Mouse (Mus musculus) CD4-positive, CD25-positive, alpha-beta regulatory T cell, adult 4 months (primary cell): ENCODE results near the gene Myo15b. TPM values are rescaled to one million over a fixed set of nuclear protein-coding genes. Genes with fewer than 3 reads are reported as not detected.
A peak's percentile ranks its signal among the peaks of the same experiment; 100 is the strongest.

ENCODE experiments used
- ATAC-seq: one replicate; pipeline ENCODE4 v1.8.0; 2017
- polyA plus RNA-seq, 2 experiments: library from polyadenylated mRNA; unstranded; fragments of 100-300 nt; shearing (Covaris generic); gene quantifications; one replicate each; pipeline ENCODE4 v1.2.1; 2017

Myo15b gene
- polyA plus RNA-seq, result not detected

DNA sequence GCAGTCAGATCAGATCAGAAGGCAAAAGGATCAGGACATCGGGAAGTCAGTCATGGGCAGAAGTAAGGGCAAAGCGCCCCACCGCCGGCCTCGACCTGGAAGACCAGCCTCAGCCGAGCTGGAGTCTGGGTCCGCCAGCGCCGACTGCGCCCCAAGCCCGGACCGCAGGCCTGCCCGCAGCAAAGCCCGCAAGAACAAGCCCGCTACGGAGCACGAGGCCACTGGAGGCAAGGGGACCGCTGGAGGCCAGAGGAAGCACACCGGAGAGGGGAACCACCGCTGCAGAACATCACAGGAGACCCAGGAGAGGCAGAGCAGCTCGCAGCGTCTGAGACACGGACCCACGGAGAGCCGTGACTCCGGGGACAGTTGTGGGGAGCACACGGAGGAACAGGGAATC, at the start of gene Myo15b:
Gene Myo15b (plus strand): TSS at position 53 of the 400 bp plus-strand sequence.
- ATAC-seq, result no peak

DNA sequence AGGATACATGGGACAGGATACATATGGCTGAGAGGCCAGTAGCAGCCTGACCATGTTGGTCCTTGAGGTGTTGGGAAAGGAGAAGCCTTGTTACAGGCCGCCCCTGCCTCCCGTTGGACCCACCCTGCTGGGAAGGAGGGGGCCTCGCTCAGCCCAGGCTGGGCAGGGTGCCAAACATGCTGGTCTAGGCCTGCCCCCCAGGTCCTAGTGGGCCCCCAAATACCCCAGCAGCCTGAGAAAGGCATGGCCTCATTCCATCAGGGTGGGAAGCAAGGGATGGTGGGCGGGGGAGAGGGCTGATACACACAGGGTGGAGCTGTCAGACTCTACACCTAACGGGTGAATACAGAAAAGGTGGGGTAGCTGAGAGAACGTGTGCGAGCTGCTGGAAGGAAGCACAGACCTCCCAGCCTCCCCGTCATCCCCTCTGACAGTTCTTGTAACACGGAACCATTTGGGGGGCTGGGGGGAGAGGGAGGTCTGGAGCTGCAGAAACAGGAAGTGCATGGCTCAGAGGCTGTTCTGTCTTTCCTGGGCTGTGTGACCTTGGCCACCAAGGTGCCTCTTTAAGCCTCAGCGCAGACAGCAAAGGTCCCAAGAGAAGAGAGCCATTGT, 49.4 kb upstream of the Myo15b start:
- no peak for ATAC-seq

DNA sequence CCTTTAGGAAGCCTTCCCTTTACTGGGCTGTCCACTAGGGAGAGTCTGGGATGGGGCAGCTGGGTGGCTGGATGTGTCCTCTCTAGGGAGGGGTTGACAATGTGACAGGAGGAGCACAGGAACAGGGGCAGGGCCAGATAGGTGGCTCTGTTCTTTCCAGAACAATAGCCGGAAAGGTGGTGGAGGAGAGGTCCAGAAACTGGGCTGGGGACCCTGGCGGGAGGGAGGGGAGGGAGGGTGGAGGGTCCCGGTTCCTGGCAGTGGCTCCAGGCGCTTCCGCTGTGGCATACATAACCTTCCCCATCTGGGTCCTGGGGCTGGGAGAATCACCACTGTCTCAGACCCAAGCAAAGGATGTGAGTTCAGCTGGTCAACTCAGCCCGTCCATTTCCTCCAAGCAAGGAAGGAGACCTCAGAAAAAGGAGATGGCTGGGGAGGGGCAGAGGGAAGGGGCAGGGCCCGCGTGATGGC, 48.9 kb upstream of the Myo15b start:
- no peak for ATAC-seq

DNA sequence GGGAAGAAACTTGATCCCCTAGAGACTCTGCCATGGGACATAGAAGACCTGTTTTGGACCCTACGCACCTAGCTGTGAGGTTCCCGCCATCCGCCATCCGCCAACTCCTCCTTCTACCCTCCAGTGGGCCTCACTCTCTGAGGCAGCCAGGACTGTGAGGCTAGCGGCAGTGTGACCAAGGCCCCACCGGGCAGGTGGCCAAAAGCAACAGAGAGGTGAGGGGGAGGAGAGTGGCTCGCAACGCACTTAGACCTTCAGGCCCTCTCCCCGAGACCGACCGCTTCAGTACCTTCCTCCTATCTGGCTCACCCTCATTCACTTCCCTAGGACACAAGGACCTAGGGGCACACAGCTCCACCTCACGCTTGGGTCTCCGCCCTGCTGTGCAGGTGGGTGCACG, 47.8 kb upstream of the Myo15b start:
- no peak for ATAC-seq

DNA sequence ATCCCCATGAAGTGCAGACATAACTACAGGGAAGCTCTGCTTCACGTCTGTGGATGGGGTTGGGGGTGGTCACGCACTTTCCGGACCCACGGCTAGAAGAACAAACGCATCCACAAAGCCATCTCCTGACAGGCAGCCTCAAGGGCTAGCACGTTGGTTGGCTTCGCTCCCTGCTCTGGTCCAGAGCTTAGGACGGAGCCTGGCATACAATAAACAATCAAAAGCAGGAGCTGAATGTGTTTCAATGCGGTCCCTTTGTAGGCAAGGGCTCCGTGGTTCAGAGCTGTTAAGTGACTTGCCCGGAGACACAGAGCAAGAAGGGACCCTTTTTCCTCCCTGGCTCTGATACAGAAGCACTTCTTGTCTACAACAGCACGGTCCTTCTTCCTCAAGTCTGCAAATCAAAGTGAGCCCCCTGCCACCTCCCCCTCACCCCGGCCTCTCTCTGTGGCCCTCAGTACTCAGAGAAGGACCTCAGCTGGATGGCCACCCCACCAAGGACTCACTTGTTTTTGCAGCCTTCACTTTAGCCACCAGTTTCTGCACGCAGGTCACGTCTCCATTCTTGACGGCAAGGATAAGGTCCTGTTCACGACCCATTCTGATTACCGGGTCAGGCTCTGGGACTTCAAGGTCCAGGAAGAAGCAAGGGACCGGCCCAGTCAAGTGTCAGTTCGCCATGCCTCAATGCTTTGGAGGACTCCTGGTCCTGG, 46.7 kb upstream of the Myo15b start:
- ATAC-seq, result no peak

DNA sequence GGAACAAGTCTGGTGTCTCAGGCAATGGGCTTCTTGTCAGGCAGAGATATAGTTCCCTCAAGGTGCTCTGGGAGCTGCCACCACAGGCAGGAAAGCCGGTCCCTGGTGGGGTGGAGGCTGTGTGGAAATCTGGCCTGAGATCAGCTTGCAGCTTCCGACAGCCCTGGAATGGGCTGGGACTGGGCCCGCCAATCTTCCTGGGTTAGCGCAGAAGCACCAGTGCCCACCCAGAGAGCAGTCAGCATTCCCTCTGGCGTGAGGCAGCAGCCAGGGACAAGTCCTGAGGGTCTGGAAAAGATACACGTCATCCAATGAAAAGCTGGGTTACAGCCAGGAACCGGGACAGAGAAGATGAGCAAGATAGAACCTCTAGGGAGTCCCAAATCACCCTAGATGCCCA, 46.1 kb upstream of the Myo15b start:
- ATAC-seq, result no peak

DNA sequence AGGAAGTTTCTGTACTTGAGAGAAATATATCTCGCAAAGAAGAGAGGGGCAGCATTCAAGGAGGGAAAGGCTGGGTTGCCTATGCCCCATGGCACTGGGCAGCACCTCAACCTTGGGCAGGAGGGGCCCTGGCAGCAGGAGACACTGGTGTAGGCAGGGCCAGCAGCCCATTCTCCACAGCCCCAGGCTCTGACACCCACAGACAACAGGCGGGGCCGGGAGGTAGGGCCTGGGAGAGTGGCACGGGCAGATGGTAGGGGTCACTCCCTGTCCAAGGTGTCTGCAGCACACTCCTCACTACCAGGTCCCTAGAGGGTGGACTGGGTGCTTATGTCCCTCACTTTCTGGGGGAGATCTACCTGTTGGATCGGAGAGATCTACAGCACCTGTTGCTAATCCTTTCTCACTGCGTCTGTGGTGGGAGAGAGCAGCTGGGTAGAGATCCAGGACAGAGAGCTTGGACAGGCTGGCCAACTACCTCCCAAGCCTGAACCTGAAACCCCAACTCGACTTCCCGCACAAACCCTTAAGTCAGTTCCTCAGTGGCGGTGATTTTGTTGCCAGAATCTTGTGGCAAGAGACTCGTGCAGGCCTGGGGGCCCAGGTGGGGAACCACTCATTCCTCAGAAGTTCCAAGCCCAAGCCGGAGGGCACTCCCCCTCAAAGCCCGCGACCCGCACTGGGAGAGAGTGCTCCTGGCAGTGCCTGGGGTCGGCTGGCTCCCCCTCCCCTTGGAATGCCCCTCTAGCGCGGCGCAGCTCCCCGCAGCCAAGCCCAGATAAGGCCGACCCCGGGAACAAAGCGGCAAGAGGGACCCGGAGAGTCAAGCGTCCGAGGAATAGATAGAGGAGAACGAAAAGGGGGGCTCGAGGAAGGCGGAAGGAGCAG, 45.4 kb upstream of the Myo15b start:
- ATAC-seq, result no peak

DNA sequence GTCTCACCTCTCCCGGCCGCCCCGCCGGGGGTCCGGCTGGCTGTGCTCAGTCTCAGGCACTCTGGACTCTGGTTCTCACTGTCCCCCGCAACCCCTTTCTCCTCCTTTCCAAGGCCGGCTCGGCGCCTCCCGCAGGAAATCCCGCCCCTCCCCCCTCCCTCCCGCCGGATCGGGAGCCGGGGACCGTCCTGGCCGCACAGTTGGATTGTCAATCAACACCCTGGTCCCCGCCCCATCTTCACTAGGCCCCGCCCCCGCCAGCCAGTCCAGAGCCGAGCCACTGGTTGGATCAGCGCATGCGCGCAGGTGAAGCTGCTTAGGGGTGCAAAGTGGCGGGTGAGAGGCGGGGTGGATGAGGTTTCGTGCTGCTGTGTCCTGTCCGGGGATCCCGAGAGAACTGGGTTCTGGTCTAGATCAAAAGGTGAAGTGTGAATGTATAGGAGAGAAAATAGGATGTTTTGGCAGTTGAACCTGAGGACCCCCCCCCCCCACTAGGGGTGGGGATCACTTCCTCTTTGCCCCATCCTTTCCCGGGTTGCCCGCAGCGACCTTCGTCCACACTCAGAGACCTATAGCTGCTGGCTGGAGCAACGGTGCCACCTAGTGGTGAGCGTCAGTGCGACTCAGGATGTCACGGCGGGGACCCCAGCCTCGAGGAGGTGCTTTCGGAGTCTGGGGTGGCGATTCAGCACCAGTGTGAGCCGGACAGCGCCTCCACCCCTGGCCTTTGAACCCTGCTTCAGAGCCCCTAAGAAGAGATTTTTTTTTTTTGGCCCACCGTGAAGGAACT, 44.5 kb upstream of the Myo15b start, which contains the start of gene Caskin2:
Gene Caskin2 (minus strand): TSS at position 133 of the 790 bp plus-strand sequence.
- peak; percentile 80 for ATAC-seq

DNA sequence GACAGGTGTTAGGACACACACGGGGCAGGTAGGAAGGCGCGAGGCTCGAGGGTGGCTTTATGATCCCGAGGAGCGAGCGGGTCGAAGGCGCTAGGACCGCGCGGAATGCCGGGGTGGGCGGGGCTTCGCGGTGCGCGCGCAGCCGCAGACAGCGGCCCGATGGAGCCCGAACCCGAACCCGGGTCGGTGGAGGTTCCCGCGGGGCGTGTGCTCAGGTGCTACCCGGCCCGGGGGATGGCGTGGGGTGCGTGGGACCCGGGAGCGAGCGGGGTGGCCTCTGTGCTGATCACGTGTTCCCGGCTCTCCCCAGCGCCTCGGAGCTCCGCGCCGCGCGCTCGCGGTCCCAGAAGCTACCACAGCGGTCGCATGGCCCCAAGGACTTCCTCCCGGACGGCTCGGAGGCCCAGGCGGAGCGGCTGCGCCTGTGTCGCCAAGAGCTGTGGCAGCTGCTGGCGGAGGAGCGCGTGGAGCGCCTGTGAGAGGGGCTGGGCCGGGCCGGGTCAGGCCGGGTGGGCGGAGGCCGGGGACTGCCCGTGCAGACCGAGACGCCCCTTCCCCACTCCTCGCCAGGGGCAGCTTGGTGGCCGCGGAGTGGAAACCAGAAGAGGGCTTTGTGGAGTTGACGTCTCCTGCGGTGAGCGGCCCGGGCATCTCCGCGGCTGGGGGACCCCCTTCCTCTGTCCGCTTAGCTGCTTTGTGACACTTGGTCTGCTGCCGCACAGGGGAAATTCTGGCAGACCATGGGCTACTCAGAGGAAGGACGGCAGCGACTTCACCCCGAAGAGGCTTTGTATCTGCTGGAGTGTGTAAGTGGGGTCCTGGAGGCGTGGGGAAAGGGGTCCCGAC, 43.4 kb upstream of the Myo15b start, which contains the start of gene Tsen54:
Gene Tsen54 (plus strand): TSS at position 120 of the 846 bp plus-strand sequence.
- peak; percentile 64 for ATAC-seq

DNA sequence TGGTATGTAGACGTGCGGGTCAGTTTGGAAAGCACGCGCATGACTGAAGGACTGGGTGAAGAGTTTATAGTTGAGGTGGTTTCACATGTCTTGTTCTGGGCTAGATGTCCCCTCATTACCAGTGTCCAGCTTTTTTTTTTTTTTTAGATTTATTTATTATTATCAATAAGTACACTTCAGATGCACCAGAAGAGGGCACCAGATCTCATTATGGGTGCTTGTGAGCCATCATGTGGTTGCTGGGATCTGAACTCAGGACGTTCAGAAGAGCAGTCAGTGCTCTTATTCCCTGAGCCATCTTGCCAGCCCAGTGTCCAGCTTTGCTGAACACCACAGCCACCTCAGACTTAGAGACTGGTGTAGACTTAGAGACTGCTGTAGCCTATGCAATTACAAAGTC, 40.9 kb upstream of the Myo15b start:
- no peak for ATAC-seq

DNA sequence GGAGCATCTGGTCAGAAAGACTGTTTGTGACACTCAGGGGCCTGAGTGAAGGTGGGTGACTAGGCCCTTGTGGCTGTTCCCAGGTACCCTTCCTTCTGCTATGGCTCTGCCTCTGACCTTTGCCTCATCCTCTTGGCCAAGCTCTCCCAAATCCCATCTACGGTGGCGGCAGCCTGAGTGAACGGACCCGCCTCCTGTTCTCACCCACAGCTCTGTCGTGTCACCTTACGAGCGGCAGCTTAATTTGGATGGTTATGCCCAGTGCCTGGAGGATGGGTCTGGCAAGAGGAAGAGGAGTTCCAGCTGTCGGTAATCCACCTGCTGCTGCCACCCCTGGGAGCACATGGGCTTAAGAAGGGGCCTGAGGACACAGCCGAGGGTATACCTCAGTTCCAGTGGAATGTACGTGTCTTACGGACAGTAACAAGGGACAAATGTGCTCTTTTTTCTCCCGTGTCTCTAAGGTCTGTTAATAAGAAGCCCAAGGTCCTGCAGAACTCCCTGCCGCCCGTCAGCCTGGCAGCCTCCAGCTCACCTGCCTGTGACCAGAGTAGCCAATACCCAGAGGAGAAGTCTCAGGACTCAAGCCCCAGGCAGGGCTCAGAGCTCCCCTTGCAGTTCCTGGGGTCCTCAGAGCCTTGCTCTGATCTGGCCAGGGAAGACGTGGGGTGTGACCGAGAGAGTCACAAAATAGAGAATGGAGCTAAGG, 38.1 kb upstream of the Myo15b start:
- no peak for ATAC-seq

DNA sequence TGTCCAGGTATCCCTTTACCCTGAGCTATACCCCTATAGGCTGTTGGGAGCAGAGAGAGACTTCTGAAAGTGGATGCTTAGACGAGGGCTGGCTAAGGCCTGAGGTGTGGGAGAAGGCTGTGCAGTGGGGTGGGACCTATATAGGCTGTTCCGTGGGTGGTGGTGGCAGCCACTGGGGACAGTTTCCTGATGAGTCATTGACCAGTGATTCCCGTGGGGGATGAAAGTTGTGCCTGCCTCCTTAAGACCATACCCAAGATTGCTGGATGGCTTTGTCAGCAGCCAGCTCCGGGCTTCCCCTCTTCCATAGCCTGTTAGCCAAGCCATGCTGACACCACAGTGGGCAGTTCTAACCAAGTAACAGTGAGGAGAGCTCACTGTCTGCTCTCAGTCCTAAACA, 37.2 kb upstream of the Myo15b start:
- no peak for ATAC-seq

DNA sequence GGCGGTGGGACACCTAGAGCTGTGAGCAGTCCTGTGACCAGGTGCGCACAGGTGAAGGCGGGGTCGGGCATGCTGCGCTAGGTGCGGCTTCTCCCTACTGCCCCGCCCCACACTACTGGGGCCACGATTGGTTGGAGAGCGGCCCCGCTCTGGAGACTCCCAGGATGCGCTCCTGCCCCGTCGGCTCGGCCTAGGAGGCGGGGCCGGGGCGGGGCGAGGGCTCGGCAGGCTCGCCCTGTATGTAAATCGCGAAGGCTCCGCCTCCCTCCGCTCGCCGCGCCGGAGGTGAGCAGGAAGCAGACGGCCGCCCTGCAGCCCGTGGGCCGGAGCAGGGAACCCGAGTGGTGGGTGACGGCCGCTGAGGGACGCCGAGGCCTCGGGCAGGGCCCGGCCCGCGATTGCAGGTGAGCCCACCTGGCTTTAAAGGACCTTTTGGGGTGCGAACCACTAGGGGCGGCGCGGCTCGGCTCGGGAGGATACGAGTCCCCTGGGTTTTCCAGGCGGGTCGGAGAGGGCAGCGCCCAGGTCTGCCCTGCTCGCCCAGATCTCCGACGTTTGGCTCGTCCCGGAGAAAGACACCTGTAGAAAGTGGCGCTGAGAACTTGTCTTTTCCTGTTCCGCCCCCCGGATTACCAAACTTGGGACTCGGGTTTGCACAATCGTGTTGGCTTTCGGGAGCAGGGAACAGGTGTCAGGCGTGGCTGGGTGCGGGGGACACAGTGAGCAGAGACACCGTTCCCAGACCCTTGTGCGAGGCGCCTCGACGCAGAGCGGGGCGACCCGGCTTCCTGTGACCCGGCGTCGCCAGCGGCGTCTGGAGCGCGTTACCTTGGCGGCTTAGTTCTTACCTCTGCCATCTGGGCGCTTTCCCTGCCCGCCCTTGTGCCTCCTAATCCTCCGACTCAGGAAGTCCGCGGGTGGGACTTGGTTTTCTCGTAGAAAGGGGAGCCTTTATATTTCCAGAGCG, 34.1 kb upstream of the Myo15b start, which contains the start of gene Llgl2:
Gene Llgl2 (plus strand): TSS at position 276 of the 967 bp plus-strand sequence.
- ATAC-seq, result peak; percentile 95

DNA sequence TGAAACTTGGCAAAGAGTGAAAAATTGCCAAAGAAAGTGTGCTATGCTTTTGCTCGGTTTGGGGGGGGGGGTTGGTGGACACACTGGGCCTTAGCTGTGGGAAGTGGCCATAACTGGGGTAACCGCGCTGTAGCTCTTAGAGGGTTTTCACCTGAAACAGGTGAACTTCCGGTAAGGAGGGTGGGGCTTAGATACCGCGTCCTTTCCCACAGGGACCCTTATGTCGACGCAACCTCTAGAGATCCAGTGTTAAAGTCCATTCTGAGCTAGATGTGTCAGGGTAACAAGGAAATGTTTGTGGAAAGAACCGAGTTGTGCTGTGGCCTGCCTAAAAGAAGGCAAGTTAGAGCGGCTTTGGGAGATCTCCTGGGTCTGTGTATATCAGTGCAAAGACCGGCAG, 33.4 kb upstream of the Myo15b start:
- no peak for ATAC-seq

DNA sequence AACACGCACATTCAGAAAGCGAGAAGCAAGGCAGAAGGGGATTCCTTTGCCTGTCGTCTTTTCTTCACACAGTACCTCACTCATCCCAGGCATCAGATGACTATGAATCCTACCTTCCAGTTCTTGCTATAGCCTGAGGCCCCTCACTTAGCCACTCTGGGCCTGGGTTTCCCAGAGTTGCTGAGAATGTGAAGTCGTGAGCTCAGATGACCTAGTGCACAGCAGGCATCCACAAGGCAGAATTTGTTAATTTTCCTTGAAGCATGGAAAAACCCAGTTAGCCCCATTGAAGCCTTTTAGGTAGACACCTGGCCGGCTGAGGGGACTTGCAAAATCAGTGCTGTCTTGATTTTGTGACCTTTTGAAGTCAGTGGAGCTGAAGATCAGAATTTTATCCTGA, 31.7 kb upstream of the Myo15b start:
- no peak for ATAC-seq

DNA sequence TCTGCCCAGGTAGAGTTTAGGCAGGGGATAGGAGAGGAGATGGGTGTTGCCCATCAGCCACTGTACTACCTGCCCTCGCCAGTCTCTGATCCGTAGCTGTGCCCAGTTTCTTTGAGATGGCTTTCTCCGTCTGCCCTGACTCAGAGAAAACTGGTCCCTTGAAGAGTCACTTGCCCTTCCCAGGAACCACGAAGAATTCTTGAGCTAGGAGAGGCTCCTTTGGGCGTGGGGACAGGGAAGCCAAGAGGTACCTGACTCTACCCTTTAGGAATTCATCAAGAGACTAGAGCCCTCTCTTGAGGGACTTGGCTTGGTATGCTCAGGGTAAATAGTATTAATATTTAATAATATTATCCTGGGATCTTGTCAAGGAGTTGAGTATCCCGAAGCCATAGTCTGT, 30.6 kb upstream of the Myo15b start:
- ATAC-seq, result no peak

DNA sequence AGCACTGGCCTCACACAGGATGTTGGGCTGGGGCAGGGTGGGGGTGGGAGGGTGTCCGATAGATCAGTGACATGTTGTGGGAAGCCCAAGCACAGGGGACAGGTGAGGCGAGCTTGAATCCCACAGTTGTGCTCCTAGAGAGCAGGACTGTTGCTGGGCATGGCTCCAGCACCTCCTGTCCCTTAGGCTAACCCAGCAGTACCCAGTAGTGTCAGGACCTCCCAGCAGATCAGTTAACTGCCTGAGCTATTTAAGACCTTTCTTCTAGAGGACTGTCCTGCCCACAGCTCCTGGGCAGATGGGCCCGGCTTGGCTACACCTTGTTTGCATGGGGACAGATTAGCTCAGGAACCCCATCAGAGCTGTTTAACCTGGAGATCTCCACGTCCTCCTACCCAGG, 29.2 kb upstream of the Myo15b start:
- ATAC-seq, result no peak

DNA sequence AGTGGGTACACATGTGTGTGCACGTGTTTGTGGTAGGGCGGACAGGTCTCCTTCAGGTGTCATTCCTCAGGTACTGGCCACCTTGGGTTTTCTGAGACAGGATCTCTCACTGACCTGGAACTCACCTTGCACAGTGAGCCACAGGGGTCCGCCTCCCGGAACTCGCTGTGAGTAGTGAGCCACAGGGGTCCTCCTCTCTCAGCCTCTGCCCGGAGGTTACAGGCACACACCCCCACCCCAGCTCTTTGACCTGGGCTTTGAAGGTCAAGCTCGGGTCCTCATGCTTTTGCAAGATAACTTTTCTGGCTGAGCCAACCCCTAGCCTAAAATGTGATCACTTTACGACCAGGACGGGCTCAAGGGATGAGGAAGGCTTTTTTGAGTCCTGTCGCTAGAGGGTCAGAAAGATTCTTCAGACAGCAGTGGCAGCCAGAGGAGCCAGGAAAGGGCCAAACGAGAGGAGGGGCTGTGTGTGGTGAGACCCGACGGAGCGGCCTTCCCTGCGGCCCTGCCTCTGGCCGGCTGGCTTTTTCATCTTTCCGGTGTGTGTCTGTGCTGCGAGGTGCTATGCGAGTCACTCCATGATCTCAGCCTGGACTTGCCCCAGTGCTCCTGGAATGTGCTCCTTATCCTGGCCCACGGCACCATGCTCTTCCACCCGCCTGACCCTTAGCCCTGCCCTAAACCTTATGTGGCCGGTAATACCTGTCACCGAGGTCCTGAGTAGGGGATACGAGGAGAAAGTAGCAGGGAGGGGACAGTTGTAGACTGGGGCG, 27.5 kb upstream of the Myo15b start:
- no peak for ATAC-seq

DNA sequence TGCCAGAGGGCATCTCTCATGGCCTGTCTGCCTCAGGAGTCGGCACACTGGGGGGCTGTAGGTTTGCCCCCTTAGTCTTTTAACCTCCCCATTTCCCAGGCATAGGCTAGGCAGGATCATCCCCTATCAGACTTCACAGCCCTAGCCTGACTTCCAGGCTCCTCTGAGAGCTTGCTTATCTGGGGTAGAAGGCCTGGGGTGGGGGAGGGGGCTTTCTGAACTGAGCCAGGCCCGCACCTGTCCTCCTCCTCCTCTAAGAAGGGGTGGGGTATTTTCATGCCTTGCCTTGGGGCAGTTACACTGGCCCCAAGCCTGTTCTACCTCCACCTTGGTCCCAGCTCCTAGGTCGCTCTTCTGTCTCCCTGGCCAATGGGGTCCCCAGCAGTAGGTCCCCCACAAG, 26.7 kb upstream of the Myo15b start:
- ATAC-seq, result no peak
